ENCODE assay signal across 28 mouse cellular contexts in the genomic region with DNA sequence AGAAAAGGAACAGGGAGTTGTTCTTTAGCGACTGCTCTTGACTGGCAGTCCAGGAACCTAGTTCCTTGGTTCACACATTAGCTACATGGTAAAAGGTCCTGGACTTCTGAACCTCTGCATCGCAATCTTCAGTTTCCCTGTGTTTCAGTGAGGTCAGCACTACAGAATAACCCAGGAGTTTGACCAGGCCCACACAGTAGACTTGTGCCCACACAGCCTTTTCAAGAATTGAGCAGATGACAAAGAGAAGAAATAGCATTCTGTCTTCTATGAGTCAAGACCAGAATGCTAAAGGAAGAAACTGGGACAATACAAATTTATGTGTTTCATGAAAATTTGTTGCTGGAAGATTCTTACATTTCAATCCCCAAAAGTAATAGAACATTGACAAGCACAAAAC.
DNase-seq lines count a peak whose midpoint lies in the region; ATAC-seq lines count a peak whose summit lies in the region.
"Had no signal": no experiment of that assay in that cellular context is flagged by ENCODE, and none has a peak within 500 bp of the region (broad histone marks: within the 10 kb centered on the region; RNA-seq: fewer than 3 reads in every experiment).

No protein-coding gene starts in this region.

- H3K9ac ChIP-seq in hindbrain, embryonic 14.5 days: no peak overlapping the region
- H3K9ac ChIP-seq: embryonic facial prominence, embryonic 12.5 days; embryonic facial prominence, embryonic 15.5 days; forebrain, postnatal 0 days; heart, embryonic 13.5 days; hindbrain, embryonic 15.5 days had no signal

- WGBS in hindbrain, embryonic 14.5 days: 88% methylated on average over 2 of the region's 2 CpGs

- H3K4me2 ChIP-seq in hindbrain, embryonic 14.5 days (replicated peaks): no peak overlapping the region
- H3K4me2 ChIP-seq: embryonic facial prominence, embryonic 12.5 days; embryonic facial prominence, embryonic 15.5 days; heart, embryonic 13.5 days; hindbrain, embryonic 15.5 days had no signal

- no peaks in the 10 kb centered on the region for H3K9me3 ChIP-seq in hindbrain, embryonic 14.5 days (ENCODE audit: control insufficient read depth, low read length)
- H3K9me3 ChIP-seq: embryonic facial prominence, embryonic 12.5 days; embryonic facial prominence, embryonic 15.5 days; G1E; heart, embryonic 10.5 days; heart, embryonic 13.5 days; hindbrain, embryonic 15.5 days had no signal

- peak; percentile 2 for DNase-seq in kidney, adult 9 months
- no peak for DNase-seq in kidney, postnatal 36 days
- peak; percentile 5 to 21 for DNase-seq in left cerebral cortex, postnatal 36 days (ENCODE audit: low spot score in 2 of 2)
- DNase-seq in left cerebral cortex, adult 9 months (ENCODE audit: low spot score in 2 of 2): no peak
- peak; percentile 44 for DNase-seq in brain, adult 2 months (ENCODE audit: low read depth, low spot score)
- DNase-seq in hindbrain, embryonic 14.5 days (ENCODE audit: low spot score): no peak
- DNase-seq: adrenal gland, postnatal 10 days; adrenal gland, postnatal 36 days; B cell, adult 2 months; cerebellum, adult 11 months; cerebellum, adult 2 months; cerebellum, adult 9-11 months; cerebellum, postnatal 25 days; forebrain, postnatal 0 days; gastrocnemius, postnatal 10 days; gastrocnemius, postnatal 36 days; heart, adult 2 months; heart, postnatal 14 days; heart, postnatal 4 days had no signal

- intact Hi-C loops in left cerebral cortex, postnatal 36 days (cut with DNase I): no loop called here

- no peaks in the 10 kb centered on the region for H3K4me1 ChIP-seq in hindbrain, embryonic 14.5 days (replicated peaks; ENCODE audit: control insufficient read depth, insufficient read depth, low read length)
- H3K4me1 ChIP-seq: embryonic facial prominence, embryonic 12.5 days; embryonic facial prominence, embryonic 15.5 days; heart, embryonic 10.5 days; heart, embryonic 13.5 days; hindbrain, embryonic 15.5 days had no signal

- no peak for ATAC-seq in hindbrain, embryonic 14.5 days (ENCODE audit: low FRiP score)
- ATAC-seq: forebrain, embryonic 14.5 days; forebrain, postnatal 0 days; Patski had no signal

- no peak overlapping the region for H3K27ac ChIP-seq in hindbrain, embryonic 14.5 days
- H3K27ac ChIP-seq: embryonic facial prominence, embryonic 12.5 days; embryonic facial prominence, embryonic 15.5 days; heart, adult 2 months; heart, embryonic 10.5 days; heart, embryonic 13.5 days; hindbrain, embryonic 15.5 days had no signal

- H3K4me3 ChIP-seq in hindbrain, embryonic 14.5 days (replicated peaks; ENCODE audit: low read length): no peak overlapping the region
- H3K4me3 ChIP-seq: embryonic facial prominence, embryonic 12.5 days; embryonic facial prominence, embryonic 15.5 days; heart, adult 2 months; heart, embryonic 10.5 days; heart, embryonic 13.5 days; hindbrain, embryonic 15.5 days had no signal

- no peaks in the 10 kb centered on the region for H3K36me3 ChIP-seq in hindbrain, embryonic 14.5 days (replicated peaks; ENCODE audit: control insufficient read depth, insufficient read depth)
- H3K36me3 ChIP-seq: embryonic facial prominence, embryonic 12.5 days; embryonic facial prominence, embryonic 15.5 days; G1E; heart, embryonic 10.5 days; heart, embryonic 13.5 days; hindbrain, embryonic 15.5 days had no signal

- no peaks in the 10 kb centered on the region for H3K27me3 ChIP-seq in hindbrain, embryonic 14.5 days (ENCODE audit: control insufficient read depth, insufficient read depth, low read length)
- H3K27me3 ChIP-seq: CH12.LX; embryonic facial prominence, embryonic 12.5 days; embryonic facial prominence, embryonic 15.5 days; heart, embryonic 13.5 days; hindbrain, embryonic 15.5 days; Patski had no signal

Comparison
In these comparisons a context has a peak if more than half of its experiments do, and no peak if none do; other contexts are left out.
1. DNase-seq: peak in kidney, adult 9 months (single experiment), left cerebral cortex, postnatal 36 days (2 of 2) and brain, adult 2 months (single experiment); none in kidney, postnatal 36 days (0 of 2), left cerebral cortex, adult 9 months (0 of 2) and hindbrain, embryonic 14.5 days (single experiment).